Mouse (Mus musculus) thymus, adult 2 months (tissue): ENCODE data around the gene Dennd1a.

Experiments
- CTCF ChIP-seq: fragments of 200-500 bp; IDR thresholded peaks from 2 replicates; pipeline ENCODE4 v1.5.1; 2012; ENCODE audit warnings: mild to moderate bottlenecking, control low read depth, low read length, moderate library complexity, borderline replicate concordance; ENCODE audit not compliant: control insufficient read depth, poor library complexity, insufficient read depth; ENCODE audit errors: extremely low read depth
- POLR2A ChIP-seq: fragments of 200-500 bp; IDR thresholded peaks from 2 replicates; pipeline ENCODE4 v1.6.1; 2012; ENCODE audit warnings: mild to moderate bottlenecking, low read length, control low read depth, moderate library complexity; ENCODE audit not compliant: control insufficient read depth, poor library complexity, insufficient read depth; ENCODE audit errors: extremely low read depth

- TF ChIP-seq CTCF: no peak
- TF ChIP-seq POLR2A: no peak
These were observed 75.8 kb downstream of the Dennd1a start for GRCm38 (mm10) chr2:38211426-38211825.
